ENCODE assay signal across 8 mouse cellular contexts in genomic region chr3:59121067-59121730, GRCm38 (mm10). TPM values are rescaled to one million over a fixed set of nuclear protein-coding genes. Genes with fewer than 3 reads are reported as not detected.
DNase-seq lines count a peak whose midpoint lies in the region; ATAC-seq and TF ChIP-seq lines count a peak whose summit lies in the region.

No protein-coding gene starts in this region.

- TF ChIP-seq CTCF in kidney, postnatal 0 days (IDR thresholded peaks at IDR 0.05; ENCODE audit: low read depth), result no peak
- no peak for TF ChIP-seq CTCF in embryonic fibroblast, embryonic 13.5 days (IDR thresholded peaks at IDR 0.05; ENCODE audit: borderline replicate concordance, insufficient read depth, low read length)
- no peak for TF ChIP-seq CTCF in left cerebral cortex, adult 2 months (IDR thresholded peaks at IDR 0.05)

- intact Hi-C loops in left cerebral cortex, adult 2 months (cut with DNase I), result loop anchor here (2.0 to 5.0 kb wide), 3 partner anchors 48 to 936 kb away; no protein-coding TSS in a partner anchor

- DNase-seq in kidney, postnatal 0 days (ENCODE audit: low spot score), result peak; percentile 64
- DNase-seq in kidney, postnatal 36 days, result no peak
- peak; percentile 72 for DNase-seq in Muller cell, postnatal 12 days (ENCODE audit: inconsistent ontology term)
- DNase-seq in left cerebral cortex, adult 2 months (ENCODE audit: extremely low spot score in 1 of 2, low spot score in 2 of 2), result no peak
- DNase-seq in adrenal gland, postnatal 10 days, result no peak
- DNase-seq in ovary, postnatal 10 days (ENCODE audit: low spot score), result no peak

- no peak for TF ChIP-seq POLR2A in embryonic fibroblast, embryonic 13.5 days (IDR thresholded peaks at IDR 0.05; ENCODE audit: low read depth, low read length)

- peak overlapping the region; percentile 15; the same call in 1 of the 2 replicates for H3K4me2 ChIP-seq in kidney, postnatal 0 days (ENCODE audit: low read length)
- H3K4me2 ChIP-seq in midbrain, embryonic 12.5 days (replicated peaks), result no peak overlapping the region

- no peaks in the 10 kb centered on the region for H3K27me3 ChIP-seq in kidney, postnatal 0 days (ENCODE audit: insufficient read depth, low read length)
- no peaks in the 10 kb centered on the region for H3K27me3 ChIP-seq in midbrain, embryonic 12.5 days

- peak overlapping the region; percentile 62; the same call in 1 of the 2 replicates for H3K27ac ChIP-seq in kidney, postnatal 0 days
- H3K27ac ChIP-seq in embryonic fibroblast, embryonic 13.5 days (ENCODE audit: insufficient read depth, low read length), result peak overlapping the region; percentile 59
- no peak overlapping the region for H3K27ac ChIP-seq in midbrain, embryonic 12.5 days (replicated peaks)
- no peak overlapping the region for H3K27ac ChIP-seq in left cerebral cortex, adult 2 months

- no peaks in the 10 kb centered on the region for H3K9me3 ChIP-seq in kidney, postnatal 0 days (replicated peaks; ENCODE audit: low read length)
- no peaks in the 10 kb centered on the region for H3K9me3 ChIP-seq in midbrain, embryonic 12.5 days

- whole genome bisulfite sequencing in kidney, postnatal 0 days, result 26% methylated on average over 7 of the region's 7 CpGs
- WGBS in midbrain, embryonic 12.5 days, result 24% methylated on average over 7 of the region's 7 CpGs

- peak; percentile 23 for ATAC-seq in kidney, postnatal 0 days (replicated peaks; ENCODE audit: low FRiP score, low read depth)
- 0 out of 2 replicates have a peak, but pooled peaks have one; percentile 41 for ATAC-seq in midbrain, embryonic 12.5 days (ENCODE audit: low FRiP score, low read depth)

- H3K9ac ChIP-seq in kidney, postnatal 0 days (ENCODE audit: low read depth, low read length), result no peak overlapping the region
- no peak overlapping the region for H3K9ac ChIP-seq in midbrain, embryonic 12.5 days (replicated peaks)

- H3K36me3 ChIP-seq in kidney, postnatal 0 days (ENCODE audit: insufficient read depth, low read length), result no peaks in the 10 kb centered on the region
- no peaks in the 10 kb centered on the region for H3K36me3 ChIP-seq in midbrain, embryonic 12.5 days

- no peaks in the 10 kb centered on the region for H3K4me1 ChIP-seq in kidney, postnatal 0 days (replicated peaks; ENCODE audit: insufficient read depth, low read length)
- H3K4me1 ChIP-seq in embryonic fibroblast, embryonic 13.5 days (ENCODE audit: control insufficient read depth, insufficient read depth, low read length), result peaks cover 14% of the 10 kb centered on the region
- H3K4me1 ChIP-seq in midbrain, embryonic 12.5 days, result no peaks in the 10 kb centered on the region

- H3K4me3 ChIP-seq in kidney, postnatal 0 days (replicated peaks; ENCODE audit: low read depth, low read length), result no peak overlapping the region
- no peak overlapping the region for H3K4me3 ChIP-seq in embryonic fibroblast, embryonic 13.5 days (ENCODE audit: insufficient read depth, low read length)
- H3K4me3 ChIP-seq in midbrain, embryonic 12.5 days, result no peak overlapping the region
- H3K4me3 ChIP-seq in left cerebral cortex, adult 2 months, result no peak overlapping the region

RNA-seq across cellular contexts. Expression of gene Gpr171, which starts 19.6 kb away (rescaled TPM):
- 0.20 and 0.27 TPM in 2 replicates for polyA plus RNA-seq in kidney, postnatal 0 days (2015; fragmentation: Nextera tagmentation; extraction: Ambion mirVana)
- polyA plus RNA-seq in embryonic fibroblast, embryonic 13.5 days (2011; ENCODE audit: insufficient read length, low read depth, missing spikeins), result not detected in 2 replicates
- 1.3 and 1.8 TPM in 2 replicates for polyA plus RNA-seq in midbrain, embryonic 12.5 days (2016; fragmentation: Nextera tagmentation; extraction: Ambion mirVana)
- total RNA-seq in left cerebral cortex, adult 2 months (2021), result not detected
- total RNA-seq in adrenal gland, postnatal 10 days (2021), result under 1 TPM; 0.76 to 0.87 TPM

RNA-seq across cellular contexts. Expression of gene P2ry14, which starts 32.2 kb away (rescaled TPM):
- 8.8 and 8.9 TPM in 2 replicates for polyA plus RNA-seq in kidney, postnatal 0 days (2015; fragmentation: Nextera tagmentation; extraction: Ambion mirVana)
- polyA plus RNA-seq in embryonic fibroblast, embryonic 13.5 days (2011; ENCODE audit: insufficient read length, low read depth, missing spikeins), result 0.53 and 0.57 TPM in 2 replicates
- 2.4 and 3.8 TPM in 2 replicates for polyA plus RNA-seq in midbrain, embryonic 12.5 days (2016; fragmentation: Nextera tagmentation; extraction: Ambion mirVana)
- total RNA-seq in left cerebral cortex, adult 2 months (2021), result 1 to 10 TPM; 2.9 to 3.5 TPM
- 10 to 100 TPM; 10.7 to 11.4 TPM for total RNA-seq in adrenal gland, postnatal 10 days (2021)

Comparison
In these comparisons a context has a peak if more than half of its experiments do, and no peak if none do; other contexts are left out.
1. DNase-seq: peak in kidney, postnatal 0 days (single experiment) and Muller cell, postnatal 12 days (single experiment); none in kidney, postnatal 36 days (0 of 2), left cerebral cortex, adult 2 months (0 of 2), adrenal gland, postnatal 10 days (single experiment) and ovary, postnatal 10 days (single experiment).
2. H3K27ac ChIP-seq: peak in kidney, postnatal 0 days (single experiment) and embryonic fibroblast, embryonic 13.5 days (single experiment); none in midbrain, embryonic 12.5 days (single experiment) and left cerebral cortex, adult 2 months (single experiment).